Mouse (Mus musculus) spleen, adult 2 months (tissue): ENCODE data around the gene Parn.

ENCODE experiments used
- CTCF ChIP-seq: fragments of 200-500 bp; IDR thresholded peaks from 2 replicates; pipeline ENCODE4 v1.5.1; 2011; ENCODE audit warnings: mild to moderate bottlenecking, inconsistent platforms; ENCODE audit not compliant: insufficient read depth, insufficient read length, insufficient replicate concordance; ENCODE audit errors: extremely low read depth
- POLR2A ChIP-seq: fragments of 200-500 bp; IDR thresholded peaks from 2 replicates; pipeline ENCODE4 v1.6.1; 2011; ENCODE audit warnings: low read depth, low read length, inconsistent platforms

- TF ChIP-seq POLR2A (no peak), CTCF (no peak)
Observed at GRCm38 (mm10) chr16:13602779-13603178, 65.2 kb downstream of the Parn start.
